Mouse (Mus musculus) CH12.LX (cell line): ENCODE results near the gene Cep112. TPM values are rescaled to one million over a fixed set of nuclear protein-coding genes. Genes with fewer than 3 reads are reported as not detected.

ENCODE experiments used
- DNase-seq: peaks from one replicate; pipeline ENCODE4 v3.0.0-alpha.2; 2013; ENCODE audit errors: extremely low read depth
- H3K27ac ChIP-seq: 2 replicates; pipeline ENCODE4 v1.5.1; 2012; ENCODE audit warnings: low read depth, mild to moderate bottlenecking, control low read depth, moderate library complexity; ENCODE audit not compliant: insufficient read depth
- H3K27me3 ChIP-seq: replicated peaks from 2 replicates; pipeline ENCODE3; 2012; ENCODE audit warnings: inconsistent platforms
- H3K36me3 ChIP-seq, 2 experiments: replicated peaks in 1 of 2; 2 replicates each; pipeline versions ENCODE3 to v1.6.1; 2012; ENCODE audit warnings: inconsistent platforms in 1 of 2, low read length in 1 of 2, mild to moderate bottlenecking in 1 of 2, mixed read lengths in 1 of 2, moderate library complexity in 1 of 2; ENCODE audit not compliant: control insufficient read depth in 1 of 2, insufficient read depth in 1 of 2
- H3K4me1 ChIP-seq, 2 experiments: 2 replicates each; pipeline ENCODE4 v1.6.1; 2012; ENCODE audit warnings: inconsistent platforms in 1 of 2, moderate library complexity in 1 of 2; ENCODE audit not compliant: insufficient read depth in 2 of 2, control insufficient read depth in 1 of 2
- H3K4me2 ChIP-seq: 2 replicates; pipeline ENCODE4 v1.6.1; 2012; ENCODE audit warnings: low read depth, mild to moderate bottlenecking, control low read depth; ENCODE audit not compliant: poor library complexity, insufficient read depth, severe bottlenecking
- H3K4me3 ChIP-seq, 3 experiments: fragments of 150-350 bp in 1 of 3; sonication (generic) in 1 of 3; replicated peaks in 1 of 3; 2 replicates each; pipeline versions ENCODE3 to v1.5.1; 2011 to 2012; ENCODE audit warnings: low read depth in 2 of 3, low read length in 2 of 3, mild to moderate bottlenecking in 2 of 3, moderate library complexity in 2 of 3, control low read depth in 1 of 3, improper control_type of control experiment in 1 of 3, inconsistent platforms in 1 of 3, mixed read lengths in 1 of 3; ENCODE audit not compliant: poor library complexity in 1 of 3
- H3K79me2 ChIP-seq: replicated peaks from 2 replicates; pipeline ENCODE4 v1.6.1; 2012; ENCODE audit warnings: mild to moderate bottlenecking, moderate library complexity; ENCODE audit not compliant: control insufficient read depth, poor library complexity, insufficient read depth, severe bottlenecking; ENCODE audit errors: extremely low read depth
- H3K9ac ChIP-seq: 2 replicates; pipeline ENCODE4 v1.6.1; 2012; ENCODE audit warnings: low read depth, mild to moderate bottlenecking, control low read depth, moderate library complexity; ENCODE audit not compliant: insufficient read depth
- H3K9me3 ChIP-seq: replicated peaks from 2 replicates; pipeline ENCODE3; 2012; ENCODE audit warnings: low read length, inconsistent platforms, mixed read lengths
- CHD1 ChIP-seq: IDR thresholded peaks from 2 replicates; pipeline ENCODE4 v1.6.1; 2012; ENCODE audit warnings: low read depth, low read length, improper control_type of control experiment, inconsistent platforms
- CHD2 ChIP-seq: IDR thresholded peaks from 2 replicates; pipeline ENCODE4 v1.6.1; 2011; ENCODE audit warnings: low read length, improper control_type of control experiment
- E2F4 ChIP-seq: IDR thresholded peaks from 2 replicates; pipeline ENCODE4 v1.6.1; 2011; ENCODE audit warnings: low read depth, low read length, improper control_type of control experiment; ENCODE audit not compliant: insufficient replicate concordance
- ELF1 ChIP-seq: IDR thresholded peaks from 2 replicates; pipeline ENCODE4 v1.6.1; 2014; ENCODE audit warnings: low read depth, mild to moderate bottlenecking, inconsistent platforms, low read length, improper control_type of control experiment
- GABPA ChIP-seq: IDR thresholded peaks from 2 replicates; pipeline ENCODE4 v1.6.1; 2012; ENCODE audit warnings: low read depth, low read length, improper control_type of control experiment, inconsistent platforms; ENCODE audit not compliant: insufficient replicate concordance
- HCFC1 ChIP-seq: IDR thresholded peaks from 2 replicates; pipeline ENCODE4 v1.6.1; 2012; ENCODE audit warnings: low read depth, mild to moderate bottlenecking, inconsistent platforms, low read length, improper control_type of control experiment
- MAX ChIP-seq: IDR thresholded peaks from 2 replicates; pipeline ENCODE4 v1.6.1; 2011; ENCODE audit warnings: low read length, improper control_type of control experiment
- PAX5 ChIP-seq: IDR thresholded peaks from 2 replicates; pipeline ENCODE4 v1.6.1; 2012; ENCODE audit warnings: low read length, inconsistent platforms, mixed read lengths
- POLR2A ChIP-seq: IDR thresholded peaks from 2 replicates; pipeline ENCODE4 v1.6.1; 2011; ENCODE audit warnings: low read depth, mild to moderate bottlenecking, improper control_type of control experiment, low read length
- RAD21 ChIP-seq: IDR thresholded peaks from 2 replicates; pipeline ENCODE4 v1.6.1; 2011; ENCODE audit warnings: low read depth, mild to moderate bottlenecking, low read length, improper control_type of control experiment, moderate library complexity
- RCOR1 ChIP-seq: conservative IDR thresholded peaks from 2 replicates; pipeline ENCODE4 v1.6.1; 2012; ENCODE audit warnings: low read depth, mild to moderate bottlenecking, inconsistent platforms, low read length, improper control_type of control experiment
- USF2 ChIP-seq: conservative IDR thresholded peaks from 2 replicates; pipeline ENCODE4 v1.6.1; 2011; ENCODE audit warnings: low read depth, low read length, improper control_type of control experiment
- ZC3H11A ChIP-seq: IDR thresholded peaks from 2 replicates; pipeline ENCODE4 v1.6.1; 2012; ENCODE audit warnings: low read depth, mild to moderate bottlenecking, inconsistent platforms, low read length, improper control_type of control experiment
- ZKSCAN1 ChIP-seq: IDR thresholded peaks from 2 replicates; pipeline ENCODE4 v1.6.1; 2012; ENCODE audit warnings: low read depth, inconsistent platforms, low read length, improper control_type of control experiment, borderline replicate concordance
- dilution Hi-C: fragments of 300-500 bp; cut with MboI; formaldehyde crosslinking; loops from 2 replicates; pipeline ENCODE4 v1.14.3; 2020; ENCODE audit warnings: low sequenced_read_pairs; ENCODE audit not compliant: extremely low pct_unique_long_range_greater_than_20kb, extremely low pct_ligation_motif_present
- in situ Hi-C: fragments of 300-500 bp; cut with MboI; formaldehyde crosslinking; loops from 3 replicates; pipeline ENCODE4 v1.14.3; 2019; ENCODE audit warnings: low sequenced_read_pairs, low pct_ligation_motif_present, low pct_unique_long_range_greater_than_20kb, mixed read lengths
- polyA plus RNA-seq: library from polyadenylated mRNA; unstranded; fragments of >175 nt; gene quantifications from 2 replicates; pipeline ENCODE4 v1.2.1, GENCODE M21; 2012; ENCODE audit warnings: low read depth; ENCODE audit not compliant: insufficient read length
- total RNA-seq, 2 experiments: library from RNA; depleted of rRNA; stranded (reverse); fragments of 300-350 nt in 1 of 2; fragments of >200 nt in 1 of 2; gene quantifications; 2 replicates each; pipeline ENCODE4 v1.2.3; 2012 to 2014

The Cep112 gene
- total and polyA plus RNA-seq, 3 experiments = 0.93 to 1.4 (median 1.3) TPM

- no peaks in the 10 kb centered on the region for H3K36me3 ChIP-seq
- no peak overlapping the region for H3K4me3 ChIP-seq
- DNase-seq = no peak
- no peak for TF ChIP-seq E2F4
- TF ChIP-seq POLR2A = no peak
- TF ChIP-seq GABPA = no peak
- TF ChIP-seq HCFC1 = no peak
- no peak for TF ChIP-seq ELF1
- no peak for TF ChIP-seq RCOR1
- TF ChIP-seq CHD1 = no peak
- no peak for TF ChIP-seq RAD21
- TF ChIP-seq CHD2 = no peak
- TF ChIP-seq ZC3H11A = no peak
- dilution Hi-C loops = no loop called here
- H3K27ac ChIP-seq = no peak overlapping the region
- H3K4me1 ChIP-seq = peaks cover 28 to 77% of the 10 kb centered on the region in 2 experiments
- no peaks in the 10 kb centered on the region for H3K9me3 ChIP-seq
- H3K27me3 ChIP-seq = no peaks in the 10 kb centered on the region
- no peak overlapping the region for H3K4me2 ChIP-seq
- H3K79me2 ChIP-seq = no peaks in the 10 kb centered on the region
- in situ Hi-C loops = no loop called here
- H3K9ac ChIP-seq = no peak overlapping the region
These were observed 477.3 kb downstream of the Cep112 start for GRCm38 (mm10) chr11:108902303-108902702.

DNA sequence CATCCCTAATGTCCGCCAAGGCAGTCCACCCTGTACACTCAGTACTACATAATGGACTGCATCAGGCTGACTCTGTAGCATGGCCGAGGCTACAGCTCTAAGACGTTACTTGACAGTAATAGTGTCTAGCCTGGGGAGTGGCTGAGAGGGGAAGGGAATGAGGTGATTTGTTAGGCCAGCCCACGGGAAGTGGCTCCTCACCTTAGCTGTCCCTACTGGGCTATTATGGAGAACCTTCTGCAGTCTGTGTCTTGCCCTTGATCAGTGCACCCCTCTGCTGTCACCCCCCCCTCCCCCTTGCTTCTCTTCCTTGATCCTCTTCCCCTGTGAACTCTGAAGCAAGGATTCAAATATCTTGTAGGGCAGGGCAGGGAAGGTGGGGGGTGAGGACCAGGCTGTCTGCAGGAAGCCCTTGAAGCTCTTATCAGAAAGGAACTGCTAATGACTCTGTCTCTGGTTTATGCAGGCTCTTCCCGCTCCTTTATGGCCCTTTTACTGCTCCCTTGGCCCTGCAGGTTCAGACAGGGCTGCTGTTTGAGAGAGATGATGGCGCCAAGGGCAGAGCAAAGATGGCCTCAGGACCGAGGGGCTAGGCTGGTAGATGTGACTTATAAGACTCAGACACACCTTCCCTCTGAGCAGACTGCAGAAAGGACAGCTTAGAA, 481.7 kb downstream of the Cep112 start:
- dilution Hi-C loops = no loop called here
- no peak overlapping the region for H3K4me2 ChIP-seq
- in situ Hi-C loops = no loop called here
- no peaks in the 10 kb centered on the region for H3K79me2 ChIP-seq
- no peaks in the 10 kb centered on the region for H3K36me3 ChIP-seq
- H3K27me3 ChIP-seq = no peaks in the 10 kb centered on the region
- no peak overlapping the region for H3K4me3 ChIP-seq
- peaks cover 10 to 62% of the 10 kb centered on the region in 2 experiments for H3K4me1 ChIP-seq
- H3K9me3 ChIP-seq = peaks cover 1% of the 10 kb centered on the region
- no peak for DNase-seq
- H3K9ac ChIP-seq = no peak overlapping the region
- TF ChIP-seq MAX (no peak), ZC3H11A (no peak), PAX5 (no peak), POLR2A (no peak), ZKSCAN1 (no peak), USF2 (no peak), CHD2 (no peak), RCOR1 (no peak)
- H3K27ac ChIP-seq = no peak overlapping the region
